8 mouse cellular contexts compared by ENCODE assay signal in the genomic region with DNA sequence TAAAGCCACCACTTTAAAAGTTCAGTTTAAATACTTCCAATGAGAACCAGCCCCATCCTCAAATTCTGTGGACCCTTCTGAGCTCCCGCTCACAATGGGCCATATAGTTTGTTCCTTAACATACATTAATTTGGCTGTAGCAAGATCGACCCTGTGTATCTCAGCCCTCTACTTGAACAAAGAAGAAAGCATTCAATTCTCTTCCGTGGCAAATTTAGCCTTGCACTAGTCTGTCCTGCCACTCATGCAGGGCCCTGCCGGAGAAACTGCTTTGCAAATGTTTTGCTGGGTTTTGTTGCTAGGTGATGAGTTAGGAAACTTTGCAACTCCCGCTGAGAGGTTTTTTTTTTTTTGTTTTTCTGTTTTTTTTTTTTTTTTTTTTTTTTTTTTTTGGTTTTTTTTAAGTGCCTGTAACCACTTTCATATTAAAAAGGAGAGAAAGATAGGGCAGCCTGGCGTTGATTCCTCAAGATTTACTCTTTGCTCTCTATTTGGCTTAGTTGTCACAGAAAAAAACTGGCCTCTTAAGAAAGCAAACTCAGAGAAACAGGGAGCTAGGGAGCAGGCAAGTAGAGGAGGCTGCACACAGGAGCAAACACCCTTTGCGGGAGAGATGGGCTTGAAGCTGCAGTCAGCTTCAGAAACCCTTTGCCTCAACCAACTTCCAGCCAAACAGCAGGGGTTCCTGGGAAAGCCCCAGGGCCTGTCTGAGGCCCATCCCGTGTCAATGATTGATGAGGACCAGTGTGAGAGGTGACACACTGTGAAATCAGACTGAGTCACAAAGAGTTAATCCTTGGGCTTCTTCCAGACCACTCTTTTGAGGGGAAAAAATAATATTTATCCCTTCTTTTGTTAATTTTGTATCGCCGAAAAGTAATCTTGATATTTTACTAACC.
DNase-seq lines count a peak whose midpoint lies in the region; ATAC-seq and TF ChIP-seq lines count a peak whose summit lies in the region.

No protein-coding gene starts in this region.

- peak overlapping the region; percentile 13 for H3K4me2 ChIP-seq in limb, embryonic 14.5 days (replicated peaks; ENCODE audit: low read depth, low read length, severe bottlenecking)

- peaks cover 44% of the 10 kb centered on the region for H3K4me1 ChIP-seq in forebrain, embryonic 10.5 days
- peaks cover 8% of the 10 kb centered on the region; the same call in 1 of the 2 replicates for H3K4me1 ChIP-seq in limb, embryonic 14.5 days (ENCODE audit: control insufficient read depth, insufficient read depth, low read length)

- no peaks in the 10 kb centered on the region for H3K79me2 ChIP-seq in C2C12 (ENCODE audit: control insufficient read depth, insufficient read depth)

- no peak for TF ChIP-seq CTCF in gastrocnemius, adult 2 months (IDR thresholded peaks at IDR 0.05)
- TF ChIP-seq CTCF in C2C12 (IDR thresholded peaks at IDR 0.05; ENCODE audit: control insufficient read depth, insufficient read depth, insufficient read length), result no peak

- peak overlapping the region; percentile 53; the same call in 1 of the 2 replicates for H3K27ac ChIP-seq in gastrocnemius, adult 2 months
- peak overlapping the region; percentile 90 for H3K27ac ChIP-seq in forebrain, embryonic 10.5 days
- H3K27ac ChIP-seq in limb, embryonic 14.5 days (replicated peaks; ENCODE audit: low read depth, low read length), result no peak overlapping the region

- H3K79me3 ChIP-seq in C2C12 (ENCODE audit: low read depth), result no peaks in the 10 kb centered on the region

- no peak overlapping the region for H3ac ChIP-seq in C2C12 (ENCODE audit: control insufficient read depth, insufficient read length, low read depth)

- peak overlapping the region; percentile 31 for H3K4me3 ChIP-seq in gastrocnemius, adult 2 months
- H3K4me3 ChIP-seq in C2C12 (ENCODE audit: insufficient read depth, poor library complexity, severe bottlenecking), result no peak overlapping the region
- peak overlapping the region; percentile 22; the same call in 1 of the 2 replicates for H3K4me3 ChIP-seq in forebrain, embryonic 10.5 days
- no peak overlapping the region for H3K4me3 ChIP-seq in limb, embryonic 14.5 days (replicated peaks; ENCODE audit: low read length)

- H3K9me3 ChIP-seq in forebrain, embryonic 10.5 days, result no peaks in the 10 kb centered on the region
- H3K9me3 ChIP-seq in limb, embryonic 14.5 days (ENCODE audit: control insufficient read depth, low read length), result no peaks in the 10 kb centered on the region

- no peak; the same call in 1 of the 2 replicates for ATAC-seq in limb, embryonic 14.5 days (ENCODE audit: low FRiP score, low read depth)

- no peaks in the 10 kb centered on the region for H3K27me3 ChIP-seq in C2C12 (ENCODE audit: control insufficient read depth, insufficient read depth, insufficient read length)
- no peaks in the 10 kb centered on the region for H3K27me3 ChIP-seq in forebrain, embryonic 10.5 days (ENCODE audit: poor library complexity, severe bottlenecking)
- H3K27me3 ChIP-seq in limb, embryonic 14.5 days (ENCODE audit: control insufficient read depth, insufficient read depth, low read length), result no peaks in the 10 kb centered on the region

- TF ChIP-seq POLR2A in limb, embryonic 14.5 days (IDR thresholded peaks at IDR 0.05; ENCODE audit: borderline replicate concordance, extremely low read depth, insufficient read depth, insufficient read length), result no peak

- H3K36me3 ChIP-seq in C2C12 (ENCODE audit: control insufficient read depth, insufficient read depth), result no peaks in the 10 kb centered on the region
- no peaks in the 10 kb centered on the region for H3K36me3 ChIP-seq in forebrain, embryonic 10.5 days (replicated peaks)
- no peaks in the 10 kb centered on the region for H3K36me3 ChIP-seq in limb, embryonic 14.5 days (ENCODE audit: control insufficient read depth, insufficient read depth, low read length)

- intact Hi-C loops in gastrocnemius, adult 2 months (cut with DNase I), result no loop called here

- no peak overlapping the region for H3K9ac ChIP-seq in limb, embryonic 14.5 days (ENCODE audit: low read depth, low read length, severe bottlenecking)

- 6% methylated on average over 10 of the region's 10 CpGs for WGBS in forebrain, embryonic 10.5 days
- 19% methylated on average over 10 of the region's 10 CpGs for WGBS in limb, embryonic 14.5 days

- DNase-seq in gastrocnemius, adult 2 months, result no peak
- DNase-seq in gastrocnemius, adult 8-10 months (ENCODE audit: low spot score in 2 of 2), result no peak
- DNase-seq in forebrain, embryonic 10.5 days (ENCODE audit: extremely low spot score, low spot score), result peak; percentile 70
- DNase-seq in limb, embryonic 14.5 days (ENCODE audit: low spot score), result peak; percentile 4
- peak; percentile 53 for DNase-seq in yolk sac, embryonic 10.5 days (ENCODE audit: low spot score)
- DNase-seq in ovary, adult 18-20 months (ENCODE audit: low spot score), result no peak
- DNase-seq in adrenal gland, postnatal 4 days (ENCODE audit: low spot score in 2 of 2), result no peak

TF ChIP-seq in C2C12, 6 proteins besides CTCF, POLR2A, EP300 and RAD21:
- TF ChIP-seq CEBPB (IDR thresholded peaks at IDR 0.05; ENCODE audit: low read depth) (no peak), MYOD1 (IDR thresholded peaks at IDR 0.05; ENCODE audit: control insufficient read depth, insufficient read length, low read depth) (peak; percentile 84), FOSL1 (IDR thresholded peaks at IDR 0.05; ENCODE audit: insufficient read depth, low read length, poor library complexity, severe bottlenecking) (peak; percentile 90), MAX (IDR thresholded peaks at IDR 0.05) (no peak), MYOG (IDR thresholded peaks at IDR 0.05; ENCODE audit: control insufficient read depth, extremely low read depth, insufficient read length) (no peak), USF1 (IDR thresholded peaks at IDR 0.05; ENCODE audit: low read depth) (no peak)

Comparison
In these comparisons a context has a peak if more than half of its experiments do, and no peak if none do; other contexts are left out.
1. DNase-seq: peak in forebrain, embryonic 10.5 days (single experiment), limb, embryonic 14.5 days (single experiment) and yolk sac, embryonic 10.5 days (single experiment); none in gastrocnemius, adult 2 months (single experiment), gastrocnemius, adult 8-10 months (0 of 2), ovary, adult 18-20 months (single experiment) and adrenal gland, postnatal 4 days (0 of 2).
2. H3K4me3 ChIP-seq: peak in gastrocnemius, adult 2 months (single experiment) and forebrain, embryonic 10.5 days (single experiment); none in C2C12 (single experiment) and limb, embryonic 14.5 days (single experiment).